Mouse (Mus musculus) bone marrow macrophage, adult 2 months (primary cell): ENCODE results near the gene Tpm3. TPM values are rescaled to one million over a fixed set of nuclear protein-coding genes. Genes with fewer than 3 reads are reported as not detected.

ENCODE experiments used
- H3K27ac ChIP-seq: 2 replicates; pipeline ENCODE4 v1.5.1; 2012; ENCODE audit warnings: low read depth, low read length; ENCODE audit not compliant: insufficient read depth
- H3K4me1 ChIP-seq: 2 replicates; pipeline ENCODE4 v1.6.1; 2012; ENCODE audit warnings: low read length; ENCODE audit not compliant: control insufficient read depth, insufficient read depth
- H3K4me3 ChIP-seq: 2 replicates; pipeline ENCODE4 v1.5.1; 2012; ENCODE audit warnings: mild to moderate bottlenecking, low read length, moderate library complexity; ENCODE audit not compliant: insufficient read depth
- CTCF ChIP-seq: IDR thresholded peaks from 2 replicates; pipeline ENCODE4 v1.5.1; 2012; ENCODE audit warnings: low read depth, mild to moderate bottlenecking, low read length, moderate library complexity
- POLR2A ChIP-seq: IDR thresholded peaks from 2 replicates; pipeline ENCODE4 v1.6.1; 2012; ENCODE audit warnings: mild to moderate bottlenecking, low read depth, low read length, borderline replicate concordance
- polyA plus RNA-seq: library from polyadenylated mRNA; stranded (reverse); fragments of >200 nt; gene quantifications from 2 replicates; pipeline ENCODE4 v1.2.4, GENCODE M21; 2012; ENCODE audit not compliant: missing spikeins, insufficient read depth, insufficient read length

Tpm3 gene
- polyA plus RNA-seq, 1 experiment = 739 TPM

- no peak overlapping the region for H3K4me3 ChIP-seq
- peaks cover 19% of the 10 kb centered on the region for H3K4me1 ChIP-seq
- no peak overlapping the region for H3K27ac ChIP-seq
- TF ChIP-seq POLR2A (no peak), CTCF (0 out of 2 replicates have a peak, but pooled peaks have one; percentile 38)
Observed at GRCm38 (mm10) chr3:90065553-90065952, 6.9 kb upstream of the Tpm3 start.

DNA sequence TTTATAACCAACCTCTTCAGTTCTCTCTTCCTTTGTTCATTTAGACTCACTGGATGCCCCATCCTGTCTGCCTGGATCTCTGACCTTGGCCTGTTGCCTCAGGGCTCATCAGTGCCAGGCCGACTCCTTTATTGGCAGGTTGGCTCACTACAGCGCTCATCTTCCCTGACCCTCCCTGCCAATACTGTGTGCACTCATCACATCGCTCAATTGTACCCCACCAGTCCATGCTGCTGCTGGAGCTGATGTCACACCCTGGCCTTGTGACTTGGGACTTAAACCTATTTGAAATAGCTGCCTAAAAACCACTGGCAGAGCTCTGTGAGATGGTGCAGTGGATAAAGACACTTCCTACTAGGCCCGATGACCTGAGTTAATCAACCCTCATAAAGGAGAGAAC is 4.6 kb upstream of the Tpm3 start:
- TF ChIP-seq POLR2A = no peak
- TF ChIP-seq CTCF = no peak
- Histone ChIP-seq H3K4me3 (no peak overlapping the region), H3K4me1 (peaks cover 32% of the 10 kb centered on the region), H3K27ac (no peak overlapping the region)

DNA sequence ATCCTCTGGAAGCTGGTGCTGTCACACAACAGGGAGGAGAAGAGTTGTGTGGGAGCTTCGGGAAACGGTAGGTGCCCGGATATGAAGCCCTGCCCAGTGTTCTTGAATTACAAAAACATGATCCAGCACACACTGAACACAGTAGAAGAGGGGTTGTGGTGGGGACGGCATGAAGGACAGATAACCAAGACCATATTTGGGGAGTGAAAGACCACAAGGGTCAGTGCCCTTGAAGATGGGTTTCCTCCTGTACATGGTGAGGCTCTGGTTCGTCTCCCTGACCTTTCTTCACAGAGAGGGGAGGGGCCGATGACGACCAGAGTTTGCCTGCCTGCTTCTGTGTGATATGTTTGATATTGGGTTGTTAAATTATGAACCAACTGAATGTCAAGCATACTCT is 2.8 kb upstream of the Tpm3 start:
- peaks cover 31% of the 10 kb centered on the region for H3K4me1 ChIP-seq

DNA sequence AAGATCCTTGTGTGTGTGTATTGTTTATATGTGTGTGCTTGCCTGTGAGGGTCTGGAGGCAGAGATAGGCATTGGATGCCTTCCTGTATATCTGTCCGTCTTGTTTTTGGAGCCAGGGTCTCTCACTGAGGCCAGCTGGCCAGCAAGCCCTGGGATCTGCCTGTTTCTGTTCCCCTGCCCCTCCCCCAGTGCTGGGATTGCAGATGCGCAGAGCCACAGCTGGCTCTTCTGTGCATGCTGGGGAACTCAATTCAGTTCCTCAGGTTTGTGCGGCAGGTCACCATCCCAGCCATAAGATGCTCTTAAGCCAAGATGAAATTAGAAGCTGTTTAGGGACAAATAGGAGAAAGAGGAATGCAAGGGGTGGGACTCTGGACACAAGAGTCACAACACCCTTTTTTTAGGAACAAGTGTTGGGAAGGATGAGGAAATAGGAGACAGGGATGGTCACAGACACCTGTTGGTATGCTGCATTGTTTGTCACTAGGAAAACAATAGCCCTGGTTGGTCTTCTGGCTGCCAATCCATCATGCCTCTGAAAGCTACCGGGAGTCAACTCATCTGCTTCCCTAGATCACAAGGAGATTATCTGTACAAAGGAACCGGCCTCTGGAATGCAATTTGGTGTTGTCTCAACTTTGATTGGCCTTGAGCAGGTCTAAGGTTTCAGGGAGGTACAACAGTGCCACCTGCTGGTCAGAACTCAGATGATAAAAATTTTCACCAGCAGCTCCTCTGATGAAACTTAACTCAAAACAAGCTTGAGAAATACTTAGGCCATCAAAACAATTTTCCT is 4.7 kb downstream of the Tpm3 start:
- H3K27ac ChIP-seq = no peak overlapping the region
- peaks cover 16% of the 10 kb centered on the region for H3K4me1 ChIP-seq
- TF ChIP-seq POLR2A = no peak
- no peak for TF ChIP-seq CTCF
- no peak overlapping the region for H3K4me3 ChIP-seq

More for the DNA sequence above, 2.8 kb upstream of the Tpm3 start:
- Histone ChIP-seq H3K27ac (no peak overlapping the region), H3K4me3 (no peak overlapping the region)
- TF ChIP-seq CTCF (no peak), POLR2A (no peak)

DNA sequence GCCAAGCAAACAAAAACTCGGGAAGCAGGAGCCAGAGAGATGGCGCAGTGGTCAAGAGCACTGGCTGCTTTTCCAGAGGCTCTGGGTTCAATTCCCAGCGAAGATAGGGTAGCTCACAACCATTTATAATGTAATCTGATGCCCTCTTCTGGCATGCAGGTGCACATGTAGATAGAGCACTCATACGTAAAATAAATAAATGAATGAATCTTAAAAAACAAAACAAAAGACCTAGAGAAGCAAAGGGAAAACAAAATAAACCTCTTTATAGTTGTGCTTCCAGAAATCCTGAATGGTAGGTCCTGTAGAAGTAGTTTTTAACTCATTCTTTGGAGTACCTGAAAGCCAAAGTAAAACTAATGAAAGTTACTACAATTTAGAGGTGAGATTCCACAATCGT is 5.8 kb downstream of the Tpm3 start:
- TF ChIP-seq POLR2A (no peak), CTCF (no peak)
- peaks cover 9% of the 10 kb centered on the region for H3K4me1 ChIP-seq

DNA sequence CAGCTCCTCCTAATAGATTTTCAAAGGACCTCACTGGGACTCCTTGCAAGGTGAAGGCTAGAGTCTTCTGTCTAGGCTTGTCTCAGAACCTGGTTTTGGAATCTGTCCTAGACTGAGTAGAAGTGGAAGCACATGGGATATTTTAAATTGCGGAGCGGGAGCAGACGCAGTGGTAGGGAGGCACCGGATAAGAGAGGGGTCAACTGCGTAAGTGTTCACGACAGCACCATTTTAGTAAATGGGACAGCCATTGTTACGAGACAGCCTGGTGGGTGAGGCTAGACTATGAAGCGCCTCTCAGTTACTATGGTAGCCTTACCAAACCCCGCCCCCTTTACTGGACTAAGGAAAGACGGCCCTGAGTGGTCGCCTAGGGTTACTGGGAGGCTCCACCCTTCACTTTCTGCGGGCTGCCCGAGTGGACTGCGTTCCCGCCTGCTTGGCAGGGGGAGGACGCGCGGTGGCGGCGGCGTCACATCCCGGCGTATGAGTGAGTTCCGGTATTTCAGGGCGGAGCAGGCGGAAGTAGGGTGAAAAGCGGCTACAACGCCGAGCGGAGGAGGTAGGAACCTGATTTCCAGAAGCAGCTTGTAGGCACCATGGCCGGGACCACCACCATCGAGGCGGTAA is 6.8 kb downstream of the Tpm3 start:
- peak overlapping the region; percentile 98 for H3K27ac ChIP-seq
- H3K4me1 ChIP-seq = peaks cover 19% of the 10 kb centered on the region
- TF ChIP-seq CTCF (no peak), POLR2A (no peak)
- H3K4me3 ChIP-seq = peak overlapping the region; percentile 90

More for the DNA sequence above, 5.8 kb downstream of the Tpm3 start:
- Histone ChIP-seq H3K27ac (no peak overlapping the region), H3K4me3 (no peak overlapping the region)

DNA sequence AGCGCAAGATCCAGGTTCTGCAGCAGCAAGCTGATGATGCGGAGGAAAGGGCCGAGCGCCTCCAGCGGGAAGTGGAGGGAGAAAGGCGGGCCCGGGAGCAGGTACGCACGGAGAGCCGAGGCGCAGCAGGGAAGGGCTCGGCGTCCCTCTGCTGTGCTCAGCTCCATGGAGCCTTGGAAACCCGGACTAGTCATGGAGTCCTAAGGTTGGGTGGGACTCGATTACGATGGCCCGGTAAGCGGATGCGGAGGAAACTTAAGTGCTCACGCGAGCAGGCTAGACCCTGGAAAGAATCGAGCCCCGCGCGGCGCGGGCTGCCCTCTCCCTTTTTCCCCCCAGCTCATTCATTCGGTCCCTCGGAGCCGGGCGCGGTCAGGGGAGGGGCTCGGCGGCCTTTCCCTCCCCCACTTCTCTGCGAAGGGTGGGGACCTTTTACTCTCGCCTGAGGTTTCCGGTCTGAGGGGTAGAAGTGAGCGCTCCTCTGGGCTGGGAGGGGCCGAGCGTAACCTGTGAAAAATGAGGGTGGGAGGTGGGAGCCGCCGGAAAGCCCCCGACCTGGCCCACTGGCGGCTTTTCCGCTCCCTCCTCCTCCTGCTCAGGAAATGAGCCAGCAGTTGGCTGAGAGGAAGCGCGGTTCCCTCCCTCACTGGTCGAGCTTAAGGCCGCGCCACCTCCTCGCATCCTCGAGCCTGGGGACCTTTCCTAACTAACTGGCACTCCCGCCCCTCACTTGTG is 7.5 kb downstream of the Tpm3 start:
- TF ChIP-seq CTCF (no peak), POLR2A (no peak)
- Histone ChIP-seq H3K4me3 (peak overlapping the region; percentile 90), H3K27ac (peak overlapping the region; percentile 98), H3K4me1 (peaks cover 26% of the 10 kb centered on the region)

GRCm38 (mm10) chr3:90080498-90080863 is 8.0 kb downstream of the Tpm3 start:
- TF ChIP-seq POLR2A (0 out of 2 replicates have a peak, but pooled peaks have one; percentile 28), CTCF (no peak)
- Histone ChIP-seq H3K4me1 (peaks cover 31% of the 10 kb centered on the region), H3K4me3 (peak overlapping the region; percentile 90), H3K27ac (peak overlapping the region; percentile 98)

- peaks cover 41% of the 10 kb centered on the region for H3K4me1 ChIP-seq
Observed at GRCm38 (mm10) chr3:90081365-90082240, 9.2 kb downstream of the Tpm3 start.

More at GRCm38 (mm10) chr3:90081365-90082240, 9.2 kb downstream of the Tpm3 start:
- H3K27ac ChIP-seq = peak overlapping the region; percentile 91
- TF ChIP-seq CTCF = no peak
- TF ChIP-seq POLR2A = no peak
- H3K4me3 ChIP-seq = peak overlapping the region; percentile 57
